Mouse (Mus musculus) limb, embryonic 10.5 days (tissue): Measurements from ENCODE around the gene Pola2. TPM values are rescaled to one million over a fixed set of nuclear protein-coding genes. Genes with fewer than 3 reads are reported as not detected.

Experiments
- DNase-seq: peaks from one replicate; pipeline ENCODE4 v3.0.0-alpha.2; 2017; ENCODE audit warnings: low spot score
- H3K27ac ChIP-seq: fragments of 300-500 bp; sonication (generic); 2 replicates; pipeline ENCODE4 v1.5.1; 2016; ENCODE audit warnings: mild to moderate bottlenecking
- H3K27me3 ChIP-seq: fragments of 300-500 bp; sonication (generic); 2 replicates; pipeline ENCODE4 v1.6.1; 2016; ENCODE audit warnings: low read depth, mild to moderate bottlenecking; ENCODE audit not compliant: poor library complexity, severe bottlenecking
- H3K36me3 ChIP-seq: fragments of 300-500 bp; sonication (generic); 2 replicates; pipeline ENCODE4 v1.6.1; 2016; ENCODE audit warnings: mild to moderate bottlenecking, moderate library complexity
- H3K4me1 ChIP-seq: fragments of 300-500 bp; sonication (generic); 2 replicates; pipeline ENCODE4 v1.6.1; 2016
- H3K4me3 ChIP-seq: fragments of 300-500 bp; sonication (generic); 2 replicates; pipeline ENCODE4 v1.5.1; 2016; ENCODE audit warnings: mild to moderate bottlenecking, moderate library complexity
- H3K9me3 ChIP-seq: fragments of 300-500 bp; sonication (generic); replicated peaks from 2 replicates; pipeline ENCODE4 v1.6.1; 2016; ENCODE audit warnings: mild to moderate bottlenecking
- WGBS: fragments of 180-500 bp; shearing (Covaris S2); methylation state at CpG from one replicate; pipeline ENCODE4 v1.1.7; 2016; 5-methylcytosine and 5-hydroxymethylcytosine counted together
- polyA plus RNA-seq: library from polyadenylated mRNA; unstranded; fragments of >200 nt; fragmentation: Nextera tagmentation; extraction: Ambion mirVana; gene quantifications from 2 replicates; pipeline ENCODE4 v1.2.1, GENCODE M21; 2016

Pola2 gene
- polyA plus RNA-seq, 1 experiment from 2014 or later: 130 TPM

DNA sequence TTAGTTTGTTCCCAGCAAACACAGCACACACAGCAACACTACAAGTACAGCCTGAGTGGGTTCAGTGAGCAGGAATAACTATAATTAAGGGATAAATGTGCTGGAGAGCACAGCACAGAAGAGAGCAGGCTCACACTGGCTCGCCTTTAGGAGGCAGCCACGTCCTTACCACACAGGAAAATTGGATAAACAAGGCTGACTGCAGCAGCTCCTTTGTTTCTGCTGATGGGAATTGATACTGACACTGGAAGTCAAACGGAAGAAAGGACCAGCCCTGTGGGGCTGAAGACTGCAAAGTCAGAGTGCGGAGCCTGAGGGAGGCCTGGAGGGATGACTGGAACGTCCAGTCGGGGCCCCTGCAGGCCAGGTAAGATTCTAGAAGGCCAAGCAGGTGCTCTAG is 53.8 kb downstream of the Pola2 start:
- H3K4me3 ChIP-seq: 0 out of 2 replicates have a peak overlapping the region, but pooled peaks have one; percentile 6
- H3K9me3 ChIP-seq: no peaks in the 10 kb centered on the region
- H3K4me1 ChIP-seq: peaks cover 30% of the 10 kb centered on the region
- WGBS: 84% methylated on average over 6 of the region's 6 CpGs
- H3K27ac ChIP-seq: no peak overlapping the region
- peaks cover 50% of the 10 kb centered on the region for H3K36me3 ChIP-seq
- no peaks in the 10 kb centered on the region for H3K27me3 ChIP-seq
- no peak for DNase-seq

DNA sequence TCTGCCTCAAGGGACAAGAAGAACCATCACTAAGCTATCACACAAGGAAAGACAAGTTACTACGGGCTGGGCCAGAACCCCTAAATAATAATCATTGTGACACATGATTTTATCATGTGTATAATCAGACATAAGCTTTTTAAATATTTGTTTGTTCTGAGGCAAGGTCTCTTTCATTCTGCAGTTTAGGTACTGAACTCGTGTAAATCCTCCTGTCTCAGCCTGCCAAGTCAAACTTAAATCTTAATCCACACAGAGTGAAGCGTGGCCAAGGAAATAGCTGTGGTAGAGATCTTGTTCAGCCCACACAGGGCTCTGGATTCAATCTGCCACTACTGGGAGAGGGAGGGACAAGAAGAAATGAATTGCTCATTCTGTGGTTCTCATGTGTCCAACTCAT is 56.7 kb downstream of the Pola2 start:
- no peak for DNase-seq
- H3K36me3 ChIP-seq: peaks cover 74% of the 10 kb centered on the region
- WGBS: 92% methylated on average over 3 of the region's 3 CpGs
- no peak overlapping the region for H3K27ac ChIP-seq
- no peaks in the 10 kb centered on the region for H3K27me3 ChIP-seq
- H3K4me3 ChIP-seq: no peak overlapping the region; the same call in 1 of the 2 replicates
- peaks cover 21% of the 10 kb centered on the region for H3K4me1 ChIP-seq
- H3K9me3 ChIP-seq: no peaks in the 10 kb centered on the region

DNA sequence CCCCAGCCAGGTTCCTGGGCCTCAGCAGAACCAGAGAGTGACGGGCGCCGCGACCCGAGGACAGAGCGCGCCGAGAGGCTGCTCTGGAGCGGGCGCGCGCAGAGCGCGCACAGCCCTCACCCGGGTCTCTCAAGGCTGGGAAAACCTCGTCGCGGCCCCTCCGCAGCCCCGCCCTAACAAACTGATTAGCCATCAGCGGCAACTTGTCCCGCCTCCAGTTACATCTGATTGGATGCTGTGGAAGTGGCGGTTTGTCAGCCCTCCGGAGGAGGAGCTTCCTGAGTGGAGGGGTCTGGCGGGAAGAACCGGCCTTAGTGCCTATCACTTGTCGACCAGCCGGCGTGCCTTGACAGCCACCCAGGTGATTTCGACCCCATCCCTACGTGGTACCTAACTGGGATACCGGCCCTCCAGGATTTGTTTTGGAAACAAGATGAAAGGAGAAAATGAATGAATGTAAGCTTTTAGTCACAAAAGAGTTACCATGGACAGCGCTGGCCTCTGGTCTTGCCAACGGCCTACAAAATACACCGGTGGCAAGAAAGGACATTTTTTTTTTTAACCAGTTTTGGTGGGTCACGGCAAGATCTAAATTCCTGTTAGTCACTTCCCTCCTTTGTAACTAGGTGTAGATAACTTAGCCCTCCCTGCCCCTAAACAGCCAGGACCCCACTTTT is 69.9 kb downstream of the Pola2 start, which contains the start of gene Tigd3:
Tigd3 (minus strand) TSS at position 148 of the 677 bp plus-strand sequence.
- Histone ChIP-seq H3K36me3 (peaks cover 54% of the 10 kb centered on the region), H3K27me3 (no peaks in the 10 kb centered on the region), H3K4me1 (peaks cover 29% of the 10 kb centered on the region), H3K9me3 (no peaks in the 10 kb centered on the region), H3K27ac (peak within 1 kb of the TSS; percentile 91), H3K4me3 (peak within 1 kb of the TSS; percentile 73)
- peak; percentile 94 for DNase-seq
- 4% methylated on average over 36 of the region's 36 CpGs for WGBS

DNA sequence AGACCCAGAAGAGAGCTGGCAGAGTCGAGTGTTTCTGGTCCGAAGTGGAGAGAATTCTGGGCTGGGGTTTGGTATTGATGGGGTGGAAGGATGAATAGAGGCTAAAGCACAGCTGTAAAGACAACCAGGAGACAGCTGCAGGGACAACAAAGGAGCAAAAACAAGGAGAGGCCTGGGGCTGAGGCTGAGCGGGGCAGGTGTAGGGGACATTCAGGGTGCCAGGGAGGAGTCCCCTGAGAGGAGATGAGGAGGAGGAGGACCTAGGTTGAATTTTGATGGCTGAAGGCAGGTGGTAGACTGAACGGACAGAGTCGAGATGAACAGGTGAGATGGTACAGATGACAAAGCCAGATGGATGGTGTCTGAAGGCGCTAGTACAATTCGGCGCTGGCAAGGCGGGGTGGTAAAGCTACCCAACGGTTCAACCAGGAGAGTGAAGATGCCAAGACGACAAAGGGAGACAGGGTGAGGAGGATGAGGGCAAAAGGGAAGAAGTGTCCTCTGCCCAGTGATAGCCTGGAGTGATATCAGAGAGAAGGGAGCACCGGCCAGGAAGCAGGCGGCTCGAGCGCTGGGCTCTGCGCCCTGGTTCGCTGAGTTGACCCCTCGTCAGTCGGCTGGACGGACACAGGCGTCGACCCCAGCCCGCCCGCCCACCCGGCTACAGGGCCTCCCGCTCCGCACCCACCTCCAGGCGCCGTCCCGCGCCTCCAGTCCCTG is 70.6 kb downstream of the Pola2 start:
- 14% methylated on average over 30 of the region's 31 CpGs for WGBS
- H3K4me1 ChIP-seq: peaks cover 29% of the 10 kb centered on the region
- no peak for DNase-seq
- H3K4me3 ChIP-seq: peak overlapping the region; percentile 73
- peaks cover 49% of the 10 kb centered on the region for H3K36me3 ChIP-seq
- H3K27ac ChIP-seq: peak overlapping the region; percentile 91
- no peaks in the 10 kb centered on the region for H3K9me3 ChIP-seq
- H3K27me3 ChIP-seq: no peaks in the 10 kb centered on the region

DNA sequence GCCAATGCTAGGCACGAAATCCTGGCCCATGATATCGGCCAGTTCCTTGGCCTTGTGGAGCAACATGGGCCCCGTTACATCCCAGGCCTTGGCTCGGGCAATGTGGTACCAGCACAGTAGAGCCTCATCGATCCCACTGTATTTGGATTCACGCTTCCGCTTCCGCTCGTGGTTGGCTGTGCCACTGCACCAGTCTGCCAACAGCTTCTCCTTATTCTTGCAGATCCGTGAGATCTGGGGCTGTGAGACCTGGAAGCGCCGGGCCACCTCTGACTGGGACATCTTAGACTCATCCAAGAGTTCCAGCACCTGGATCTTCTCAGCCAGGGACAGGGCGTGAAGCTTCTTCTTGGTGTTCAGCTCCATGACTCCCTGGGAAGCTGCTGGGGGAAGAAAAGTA is 71.3 kb downstream of the Pola2 start:
- no peaks in the 10 kb centered on the region for H3K9me3 ChIP-seq
- peaks cover 42% of the 10 kb centered on the region for H3K36me3 ChIP-seq
- peaks cover 29% of the 10 kb centered on the region for H3K4me1 ChIP-seq
- H3K4me3 ChIP-seq: peak overlapping the region; percentile 73
- no peak for DNase-seq
- 0 out of 2 replicates have a peak overlapping the region, but pooled peaks have one; percentile 91 for H3K27ac ChIP-seq
- H3K27me3 ChIP-seq: no peaks in the 10 kb centered on the region
- WGBS: 94% methylated on average over 13 of the region's 13 CpGs

DNA sequence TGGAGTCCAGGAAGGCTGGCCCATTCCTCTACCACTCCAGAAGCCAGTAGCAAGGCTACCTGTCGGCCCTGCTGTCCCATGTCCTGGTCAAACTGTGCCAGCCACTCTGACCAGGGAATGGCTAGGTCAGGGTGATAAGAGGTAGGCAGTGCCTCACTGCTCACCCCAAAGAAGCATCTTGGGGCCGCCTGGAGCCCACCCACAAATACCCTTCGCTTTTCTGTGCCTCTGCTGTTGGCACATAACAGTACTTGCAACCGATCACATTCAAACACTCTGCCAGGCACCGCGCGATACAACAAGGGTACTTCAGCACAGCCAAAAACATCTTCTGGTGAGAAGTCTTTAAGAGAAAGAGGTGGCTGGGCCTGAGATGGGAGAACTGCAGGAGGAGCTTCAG is 71.7 kb downstream of the Pola2 start:
- H3K27ac ChIP-seq: no peak overlapping the region
- H3K27me3 ChIP-seq: no peaks in the 10 kb centered on the region

DNA sequence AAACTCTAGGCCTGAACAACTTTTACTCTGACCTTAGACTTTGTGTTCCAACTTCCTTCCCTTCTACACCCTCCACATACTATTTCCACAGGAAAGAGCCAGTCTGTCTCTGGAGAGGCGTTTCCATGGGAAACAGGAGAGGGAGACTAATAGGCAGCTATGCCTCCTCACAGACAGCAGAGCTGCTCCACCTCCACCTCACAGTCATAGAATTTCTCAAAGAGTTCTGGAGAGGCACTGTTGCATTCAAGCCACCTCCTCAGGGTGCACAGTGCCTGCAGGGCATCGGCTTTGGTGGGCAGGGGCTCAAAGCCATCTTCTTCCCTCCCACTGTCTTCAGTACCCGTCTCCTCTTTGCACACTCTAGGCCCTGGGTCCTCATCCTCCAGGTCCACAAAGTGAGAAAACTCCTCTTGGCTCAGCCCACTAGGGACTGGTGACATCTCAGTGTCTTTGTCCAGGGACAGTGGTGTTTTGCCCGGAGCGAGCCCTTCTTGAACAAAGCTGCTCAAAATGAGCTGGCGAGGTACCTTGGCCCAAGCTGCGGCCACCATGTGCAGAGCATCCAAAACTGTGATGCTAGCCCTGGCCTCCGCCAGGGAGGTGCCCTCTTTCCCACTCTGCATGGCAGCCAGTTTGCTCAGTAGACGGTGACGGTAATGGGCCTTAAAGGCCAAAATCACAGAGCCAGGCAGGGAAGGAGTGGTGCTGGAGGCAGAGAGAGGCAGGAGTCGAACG is 72.3 kb downstream of the Pola2 start:
- Histone ChIP-seq H3K4me1 (peaks cover 29% of the 10 kb centered on the region), H3K9me3 (no peaks in the 10 kb centered on the region), H3K4me3 (peak overlapping the region; percentile 6; the same call in 1 of the 2 replicates), H3K36me3 (peaks cover 32% of the 10 kb centered on the region), H3K27me3 (no peaks in the 10 kb centered on the region), H3K27ac (no peak overlapping the region)
- whole genome bisulfite sequencing: 93% methylated on average over 12 of the region's 12 CpGs
- no peak for DNase-seq

More for the DNA sequence above, 71.7 kb downstream of the Pola2 start:
- Histone ChIP-seq H3K4me1 (peaks cover 29% of the 10 kb centered on the region), H3K9me3 (no peaks in the 10 kb centered on the region), H3K36me3 (peaks cover 37% of the 10 kb centered on the region), H3K4me3 (peak overlapping the region; percentile 6; the same call in 1 of the 2 replicates)
- WGBS: 93% methylated on average over 7 of the region's 7 CpGs
- DNase-seq: no peak

Other genes starting within 250 kb of the Pola2 start
- gene Ehbp1l1, start 237.9 kb downstream of the Pola2 start, polyA plus RNA-seq: 8.4 and 9.2 TPM in 2 replicates
- gene Fam89b, start 234.5 kb downstream of the Pola2 start, polyA plus RNA-seq: 158 TPM in 2 replicates
- 2.2 and 3.4 TPM in 2 replicates for gene Ltbp3, start 223.3 kb downstream of the Pola2 start, polyA plus RNA-seq
- gene Scyl1, start 192.8 kb downstream of the Pola2 start, polyA plus RNA-seq: 71.6 and 78.5 TPM in 2 replicates
- 43.5 and 48.7 TPM in 2 replicates for gene Frmd8, start 88.9 kb downstream of the Pola2 start, polyA plus RNA-seq
- 1.8 TPM in 2 replicates for gene Slc25a45, start 86.4 kb downstream of the Pola2 start, polyA plus RNA-seq
- gene Tigd3, start 70.1 kb downstream of the Pola2 start, polyA plus RNA-seq: 5.2 and 5.9 TPM in 2 replicates
- gene Dpf2, start 51.2 kb downstream of the Pola2 start, polyA plus RNA-seq: 223 and 240 TPM in 2 replicates
- gene Cdc42ep2, start 39.4 kb downstream of the Pola2 start, polyA plus RNA-seq: 1.3 and 1.7 TPM in 2 replicates
- gene Slc22a20, start 21.9 kb upstream of the Pola2 start, polyA plus RNA-seq: not detected in 2 replicates
- 2.0 and 2.4 TPM in 2 replicates for gene Capn1, start 51.7 kb upstream of the Pola2 start, polyA plus RNA-seq
- 36.9 and 38.6 TPM in 2 replicates for gene Syvn1, start 82.4 kb upstream of the Pola2 start, polyA plus RNA-seq
- 90.3 and 91.4 TPM in 2 replicates for gene Mrpl49, start 93.6 kb upstream of the Pola2 start, polyA plus RNA-seq
- gene Fau, start 93.6 kb upstream of the Pola2 start, polyA plus RNA-seq: 820 and 955 TPM in 2 replicates
- 35.2 and 36.1 TPM in 2 replicates for gene Znhit2, start 97.0 kb upstream of the Pola2 start, polyA plus RNA-seq
- 24.4 and 28.8 TPM in 2 replicates for gene Tm7sf2, start 104.2 kb upstream of the Pola2 start, polyA plus RNA-seq
- 62.1 and 75.7 TPM in 2 replicates for gene Vps51, start 113.0 kb upstream of the Pola2 start, polyA plus RNA-seq
- gene Tmem262, start 115.8 kb upstream of the Pola2 start, polyA plus RNA-seq: not detected in 2 replicates
- gene Gm28374, start 118.1 kb upstream of the Pola2 start, polyA plus RNA-seq: 1.3 and 1.6 TPM in 2 replicates
- 74.3 and 85.4 TPM in 2 replicates for gene Zfpl1, start 120.8 kb upstream of the Pola2 start, polyA plus RNA-seq
- 70.6 and 76.4 TPM in 2 replicates for gene Cdca5, start 120.8 kb upstream of the Pola2 start, polyA plus RNA-seq
- gene AC131692.1, start 130.2 kb upstream of the Pola2 start, polyA plus RNA-seq: 0.56 and 0.89 TPM in 2 replicates
- gene Naaladl1, start 141.6 kb upstream of the Pola2 start, polyA plus RNA-seq: 0.54 and 0.75 TPM in 2 replicates
- 65.4 and 73.3 TPM in 2 replicates for gene Sac3d1, start 154.4 kb upstream of the Pola2 start, polyA plus RNA-seq
- gene Snx15, start 164.1 kb upstream of the Pola2 start, polyA plus RNA-seq: 25.7 and 28.7 TPM in 2 replicates
- gene Batf2, start 176.8 kb upstream of the Pola2 start, polyA plus RNA-seq: not detected in 2 replicates
- 97.0 and 112 TPM in 2 replicates for gene Arl2, start 177.3 kb upstream of the Pola2 start, polyA plus RNA-seq
- not detected in 2 replicates for gene Majin, start 220.2 kb upstream of the Pola2 start, polyA plus RNA-seq